Mouse (Mus musculus) E14TG2a.4 (cell line): ENCODE data around the gene Relt.

Experiments used
- CTCF ChIP-seq: conservative IDR thresholded peaks from 2 replicates; pipeline ENCODE4 v1.5.1; 2014; ENCODE audit warnings: low read length
- NANOG ChIP-seq: IDR thresholded peaks from 2 replicates; pipeline ENCODE4 v1.6.1; 2014; ENCODE audit warnings: borderline replicate concordance, low read length, mixed read lengths
- POU5F1 ChIP-seq: IDR thresholded peaks from 2 replicates; pipeline ENCODE4 v1.6.1; 2014; ENCODE audit warnings: low read length, borderline replicate concordance

DNA sequence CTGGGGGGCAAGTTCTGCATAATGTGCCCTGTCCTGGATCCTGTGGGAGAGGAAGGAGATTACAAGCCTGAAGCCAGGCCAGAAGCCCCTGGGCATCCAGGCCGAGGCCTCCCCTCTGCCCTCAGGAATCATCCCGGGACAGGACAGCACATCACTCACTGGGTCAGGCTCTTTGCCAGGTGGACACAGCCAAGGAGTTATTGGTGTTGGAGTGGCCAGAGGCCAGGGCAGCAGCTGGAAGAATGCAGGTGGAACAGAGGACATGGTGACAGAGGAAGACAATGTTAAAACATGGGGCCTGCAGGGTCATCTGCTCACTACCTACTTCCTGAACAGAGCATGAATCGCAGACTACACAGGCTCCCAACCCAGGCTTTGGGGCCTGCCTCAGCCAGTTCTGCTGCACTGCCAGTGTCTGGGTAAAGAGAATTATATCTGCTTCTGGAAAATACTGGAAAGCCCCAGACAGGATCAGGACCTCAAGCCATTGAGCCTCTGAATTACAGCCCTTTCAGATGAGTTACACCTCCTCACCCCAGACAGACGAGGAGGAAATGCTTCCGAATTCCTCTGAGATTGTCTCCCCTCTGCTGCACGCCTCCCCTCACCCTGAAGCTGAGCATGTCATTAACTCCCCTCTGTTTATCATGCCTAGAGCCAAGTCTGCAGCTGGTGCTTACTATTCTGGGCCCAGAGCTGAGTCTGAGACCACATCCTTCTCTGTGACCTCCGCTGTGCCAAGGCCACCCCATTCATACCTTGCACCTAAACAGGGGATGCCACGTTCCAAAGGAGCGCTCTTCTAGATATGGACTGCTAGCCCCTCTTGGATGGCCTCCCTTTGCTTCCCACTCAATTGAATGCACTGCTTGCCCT, 11.5 kb downstream of the Relt start:
- no peak for TF ChIP-seq CTCF
- no peak for TF ChIP-seq NANOG
- TF ChIP-seq POU5F1, result no peak
